Mouse (Mus musculus): ENCODE data around the gene Ston2. TPM values are rescaled to one million over a fixed set of nuclear protein-coding genes. Genes with fewer than 3 reads are reported as not detected.
"Not testable (repeated sequence)": the region's sequence is repeated elsewhere in the genome, so short reads cannot be mapped to it uniquely, and the experiment has no call there.

The Ston2 gene
- total RNA-seq, 2 experiments from 2014 or later, result 28.8 to 33.1 TPM

GRCm38 (mm10) chr12:91791822-91792221 lies 3.6 kb upstream of the Ston2 start:
- no peak for DNase-seq (ENCODE audit: low spot score in 2 of 2)

GRCm38 (mm10) chr12:91789801-91790200 lies 1.6 kb upstream of the Ston2 start:
- peak; percentile 74 to 75 for DNase-seq (ENCODE audit: low spot score in 2 of 2)

GRCm38 (mm10) chr12:91788446-91788845 lies 259 bp upstream of the Ston2 start:
- DNase-seq (ENCODE audit: low spot score in 2 of 2), result not testable (repeated sequence)

GRCm38 (mm10) chr12:91786355-91786754 lies 1.8 kb downstream of the Ston2 start:
- no peak for DNase-seq (ENCODE audit: low spot score in 2 of 2)

GRCm38 (mm10) chr12:91781432-91781831 lies 6.8 kb downstream of the Ston2 start:
- no peak for DNase-seq (ENCODE audit: low spot score in 2 of 2)

GRCm38 (mm10) chr12:91780531-91780930 lies 7.7 kb downstream of the Ston2 start:
- DNase-seq (ENCODE audit: low spot score in 2 of 2), result no peak

GRCm38 (mm10) chr12:91779004-91779365 lies 9.2 kb downstream of the Ston2 start:
- DNase-seq (ENCODE audit: low spot score in 2 of 2), result peak; percentile 82 to 86

GRCm38 (mm10) chr12:91778211-91779003 lies 9.8 kb downstream of the Ston2 start:
- DNase-seq (ENCODE audit: low spot score in 2 of 2), result peak; percentile 78 to 85

- no peak for DNase-seq (ENCODE audit: low spot score in 2 of 2)
These were observed 11.8 kb downstream of the Ston2 start for GRCm38 (mm10) chr12:91776342-91776741.

GRCm38 (mm10) chr12:91774811-91775284 lies 13.3 kb downstream of the Ston2 start:
- no peak for DNase-seq (ENCODE audit: low spot score in 2 of 2)

GRCm38 (mm10) chr12:91768871-91769270 lies 19.3 kb downstream of the Ston2 start:
- no peak for DNase-seq (ENCODE audit: low spot score in 2 of 2)

- no peak for DNase-seq (ENCODE audit: low spot score in 2 of 2)
These were observed 20.0 kb downstream of the Ston2 start for GRCm38 (mm10) chr12:91768176-91768575.

- DNase-seq (ENCODE audit: low spot score in 2 of 2), result peak in 1 of 2 experiments; percentile 54
These were observed 21.7 kb downstream of the Ston2 start for GRCm38 (mm10) chr12:91766338-91767107.

- DNase-seq (ENCODE audit: low spot score in 2 of 2), result no peak
These were observed 22.7 kb downstream of the Ston2 start for GRCm38 (mm10) chr12:91765504-91765903.

- DNase-seq (ENCODE audit: low spot score in 2 of 2), result no peak
These were observed 23.1 kb downstream of the Ston2 start for GRCm38 (mm10) chr12:91765054-91765453.

- DNase-seq (ENCODE audit: low spot score in 2 of 2), result no peak
These were observed 23.7 kb downstream of the Ston2 start for GRCm38 (mm10) chr12:91764471-91764870.

- no peak for DNase-seq (ENCODE audit: low spot score in 2 of 2)
These were observed 28.4 kb downstream of the Ston2 start for GRCm38 (mm10) chr12:91759836-91760235.

GRCm38 (mm10) chr12:91757854-91758562 lies 30.2 kb downstream of the Ston2 start:
- no peak for DNase-seq (ENCODE audit: low spot score in 2 of 2)

GRCm38 (mm10) chr12:91756562-91757166 lies 31.5 kb downstream of the Ston2 start:
- no peak for DNase-seq (ENCODE audit: low spot score in 2 of 2)

GRCm38 (mm10) chr12:91754606-91755005 lies 33.6 kb downstream of the Ston2 start:
- no peak for DNase-seq (ENCODE audit: low spot score in 2 of 2)

- DNase-seq (ENCODE audit: low spot score in 2 of 2), result no peak
These were observed 35.5 kb downstream of the Ston2 start for GRCm38 (mm10) chr12:91752711-91753110.

Data from layer of hippocampus, postnatal 10 days (tissue).